Mouse (Mus musculus): Measurements from ENCODE around the gene Thumpd1.
A peak's percentile ranks its signal among the peaks of the same experiment; 100 is the strongest.
"Not testable (repeated sequence)": the region's sequence is repeated elsewhere in the genome, so short reads cannot be mapped to it uniquely, and the experiment has no call there.

Thumpd1 gene

GRCm38 (mm10) chr7:119720253-119720946 lies at the start of gene Thumpd1:
TSS of gene Thumpd1 (minus strand) at chr7:119720798.
- peak; percentile 85 for DNase-seq (ENCODE audit: low read depth, low spot score)

GRCm38 (mm10) chr7:119769895-119770294 lies 49.3 kb upstream of the Thumpd1 start:
- no peak for DNase-seq (ENCODE audit: low read depth, low spot score)

DNA sequence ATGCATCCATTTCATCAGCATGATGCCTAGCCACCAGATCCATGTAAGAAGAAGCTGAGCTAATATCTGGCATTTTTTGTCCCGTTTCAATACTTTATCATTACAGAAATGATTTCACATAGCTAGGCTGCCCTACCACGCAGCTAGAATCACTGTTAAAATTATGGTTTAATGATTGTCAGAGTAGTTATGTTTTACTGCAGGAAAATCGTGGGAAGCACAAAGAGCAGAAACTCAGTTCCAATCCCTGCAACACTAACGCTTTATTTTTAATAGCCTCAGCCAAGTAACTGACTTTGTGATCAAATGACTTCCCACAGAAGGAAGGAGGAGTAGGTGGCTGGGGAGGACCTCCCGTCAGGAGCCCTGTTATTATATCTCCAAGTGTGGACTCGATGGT lies 46.4 kb upstream of the Thumpd1 start:
- DNase-seq (ENCODE audit: low read depth, low spot score): no peak

GRCm38 (mm10) chr7:119764377-119764776 lies 43.8 kb upstream of the Thumpd1 start:
- no peak for DNase-seq (ENCODE audit: low read depth, low spot score)

DNA sequence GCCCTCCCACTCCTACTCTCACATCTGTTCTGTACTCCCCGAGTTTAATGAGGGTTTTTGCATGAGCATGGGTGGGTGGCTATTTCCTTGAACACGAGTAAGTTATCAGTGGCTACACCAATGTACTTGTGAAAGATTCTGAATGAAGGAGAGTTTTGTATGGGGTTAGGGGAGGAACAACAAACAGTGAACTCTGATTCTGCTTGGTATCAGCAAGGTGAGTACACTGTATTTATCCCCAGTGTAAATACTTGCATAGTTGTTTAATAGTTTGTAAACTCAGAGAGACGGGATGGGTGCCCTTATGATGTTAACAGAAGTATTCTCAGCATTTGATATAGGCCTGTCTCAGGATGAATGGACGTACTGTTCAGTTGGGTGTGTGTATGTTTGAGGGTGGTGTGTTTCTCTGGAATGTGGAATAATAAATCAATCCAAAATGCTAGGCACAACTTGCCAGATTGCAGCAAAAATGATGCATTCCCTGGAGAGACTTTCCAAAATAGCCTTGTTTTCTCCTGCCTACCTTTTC lies 41.6 kb upstream of the Thumpd1 start:
- no peak for DNase-seq (ENCODE audit: low read depth, low spot score)

- no peak for DNase-seq (ENCODE audit: low read depth, low spot score)
These were observed 39.9 kb upstream of the Thumpd1 start, which contains the start of gene Acsm3 for GRCm38 (mm10) chr7:119760527-119760951. TSS of gene Acsm3 (plus strand) at chr7:119760923.

- no peak for DNase-seq (ENCODE audit: low read depth, low spot score)
These were observed 33.1 kb upstream of the Thumpd1 start for GRCm38 (mm10) chr7:119753696-119754095.

- DNase-seq (ENCODE audit: low read depth, low spot score): no peak
These were observed 29.3 kb upstream of the Thumpd1 start for GRCm38 (mm10) chr7:119749942-119750341.

GRCm38 (mm10) chr7:119748761-119749160 lies 28.2 kb upstream of the Thumpd1 start:
- DNase-seq (ENCODE audit: low read depth, low spot score): no peak

GRCm38 (mm10) chr7:119745869-119746268 lies 25.3 kb upstream of the Thumpd1 start:
- DNase-seq (ENCODE audit: low read depth, low spot score): no peak

DNA sequence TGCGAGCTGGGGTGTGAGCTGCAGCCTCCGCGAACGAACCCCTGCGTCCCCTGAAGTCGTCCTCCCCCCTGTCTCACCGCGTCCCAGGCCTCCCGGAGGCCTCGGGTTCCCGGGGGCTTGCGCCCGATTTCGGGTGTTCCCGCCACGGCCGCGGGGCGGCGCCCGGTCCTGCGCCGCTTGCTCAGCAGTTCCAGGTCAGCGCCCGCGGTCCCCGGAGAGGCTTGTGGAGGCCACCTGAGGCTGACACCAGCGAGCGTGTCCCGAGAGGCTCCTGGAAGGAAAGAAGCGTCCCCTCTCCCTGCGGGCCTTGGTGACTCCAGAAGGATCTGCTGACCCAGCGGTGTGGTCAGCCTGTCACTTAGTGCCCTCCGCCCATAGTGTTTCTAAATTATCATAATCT lies 23.7 kb upstream of the Thumpd1 start:
- peak; percentile 24 for DNase-seq (ENCODE audit: low read depth, low spot score)

DNA sequence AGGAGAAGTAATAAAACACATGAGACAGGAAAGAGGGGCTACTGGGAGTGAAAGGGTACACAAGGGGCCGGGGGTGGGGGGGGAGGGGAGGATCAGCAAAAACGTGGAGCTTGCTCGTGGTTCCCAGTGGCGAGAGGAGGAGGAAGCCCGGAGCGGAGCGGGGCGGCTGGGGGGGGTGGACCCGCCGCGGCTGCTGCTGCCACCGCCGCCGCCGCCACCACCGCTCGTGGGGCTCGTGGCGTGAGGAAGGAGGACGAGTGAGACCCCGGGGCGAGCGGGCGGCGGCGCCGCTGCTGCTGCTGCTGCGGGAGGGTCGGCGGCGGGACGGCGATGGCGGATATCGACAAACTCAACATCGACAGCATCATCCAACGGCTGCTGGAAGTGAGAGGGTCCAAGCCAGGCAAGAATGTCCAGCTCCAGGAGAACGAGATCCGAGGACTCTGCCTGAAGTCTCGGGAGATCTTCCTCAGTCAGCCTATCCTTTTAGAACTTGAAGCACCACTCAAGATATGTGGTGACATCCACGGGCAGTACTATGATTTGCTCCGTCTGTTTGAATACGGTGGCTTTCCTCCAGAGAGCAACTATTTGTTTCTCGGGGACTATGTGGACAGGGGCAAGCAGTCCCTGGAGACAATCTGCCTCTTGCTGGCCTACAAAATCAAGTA lies 19.3 kb upstream of the Thumpd1 start:
- DNase-seq (ENCODE audit: low read depth, low spot score): not testable (repeated sequence)

- DNase-seq (ENCODE audit: low read depth, low spot score): no peak
These were observed 18.3 kb upstream of the Thumpd1 start for GRCm38 (mm10) chr7:119738877-119739276.

DNA sequence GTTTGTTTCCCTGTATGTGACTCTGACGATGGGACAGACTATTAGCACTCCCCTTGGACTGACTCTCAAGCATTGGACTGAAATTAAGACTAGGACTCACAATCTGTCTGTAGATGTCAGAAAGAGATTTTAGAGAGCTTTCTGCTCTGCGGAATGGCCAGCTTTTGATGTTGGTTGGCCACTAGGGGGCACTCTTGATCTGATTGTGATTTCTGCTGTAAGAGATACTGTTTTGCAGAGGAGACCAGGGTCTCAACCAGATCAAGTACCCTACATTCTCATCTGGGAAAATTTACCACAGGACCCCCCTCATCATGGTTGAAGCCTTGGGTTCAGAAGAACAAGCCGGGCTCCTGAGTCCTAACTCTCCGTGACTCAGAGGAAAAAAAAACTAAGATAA lies 10.7 kb upstream of the Thumpd1 start:
- not testable (repeated sequence) for DNase-seq (ENCODE audit: low read depth, low spot score)

- DNase-seq (ENCODE audit: low read depth, low spot score): no peak
These were observed 7.0 kb upstream of the Thumpd1 start for GRCm38 (mm10) chr7:119727621-119728020.

GRCm38 (mm10) chr7:119720947-119721310 lies 331 bp upstream of the Thumpd1 start:
- DNase-seq (ENCODE audit: low read depth, low spot score): no peak

GRCm38 (mm10) chr7:119714111-119714510 lies 6.5 kb downstream of the Thumpd1 start:
- DNase-seq (ENCODE audit: low read depth, low spot score): no peak

GRCm38 (mm10) chr7:119694926-119695325 lies 25.7 kb downstream of the Thumpd1 start:
- no peak for DNase-seq (ENCODE audit: low read depth, low spot score)

- DNase-seq (ENCODE audit: low read depth, low spot score): no peak
These were observed 28.3 kb downstream of the Thumpd1 start for GRCm38 (mm10) chr7:119692302-119692701.

DNA sequence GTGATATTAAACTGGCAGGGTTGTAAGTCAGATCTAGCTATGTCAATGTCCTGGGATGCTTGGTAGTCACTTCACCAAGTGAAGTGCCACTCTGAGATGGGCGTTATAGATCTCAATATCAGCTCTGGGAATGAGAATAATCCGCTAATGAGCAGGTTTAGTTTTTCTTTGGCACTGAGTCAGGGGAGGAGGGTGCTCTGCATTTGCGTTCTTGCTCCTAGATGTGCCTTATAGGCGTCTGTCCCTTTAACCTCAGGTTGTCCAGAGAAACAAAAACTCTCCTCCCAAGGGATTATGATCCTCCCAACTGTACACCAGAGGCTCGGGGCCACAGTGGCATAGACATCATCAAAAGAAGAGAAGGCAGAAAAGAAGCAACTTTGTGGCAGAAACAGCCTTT lies 30.9 kb downstream of the Thumpd1 start, which contains the start of gene Acsm4:
Gene Acsm4 (plus strand): TSS at position 301 of the 400 bp plus-strand sequence.
- no peak for DNase-seq (ENCODE audit: low read depth, low spot score)

DNA sequence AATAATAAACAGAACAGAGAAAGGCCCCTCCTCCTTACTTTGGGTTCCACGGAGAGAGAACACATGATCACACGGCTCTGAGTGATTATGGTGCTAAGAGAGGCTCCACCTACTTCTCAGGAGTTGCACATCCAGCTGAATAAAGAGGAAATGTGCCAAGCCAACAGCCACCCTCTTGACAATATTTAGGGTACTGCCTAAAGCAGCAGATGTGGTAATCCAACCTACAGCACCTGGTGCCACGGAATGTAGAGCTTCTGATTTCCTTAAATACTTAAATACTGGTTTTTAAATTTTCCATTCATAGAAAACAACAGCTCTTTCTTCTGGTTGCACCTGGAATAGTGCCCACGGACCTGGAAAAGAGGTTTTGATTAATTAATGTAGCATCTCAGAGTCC lies 37.9 kb downstream of the Thumpd1 start:
- DNase-seq (ENCODE audit: low read depth, low spot score): no peak

GRCm38 (mm10) chr7:119680107-119680506 lies 40.5 kb downstream of the Thumpd1 start:
- no peak for DNase-seq (ENCODE audit: low read depth, low spot score)

DNA sequence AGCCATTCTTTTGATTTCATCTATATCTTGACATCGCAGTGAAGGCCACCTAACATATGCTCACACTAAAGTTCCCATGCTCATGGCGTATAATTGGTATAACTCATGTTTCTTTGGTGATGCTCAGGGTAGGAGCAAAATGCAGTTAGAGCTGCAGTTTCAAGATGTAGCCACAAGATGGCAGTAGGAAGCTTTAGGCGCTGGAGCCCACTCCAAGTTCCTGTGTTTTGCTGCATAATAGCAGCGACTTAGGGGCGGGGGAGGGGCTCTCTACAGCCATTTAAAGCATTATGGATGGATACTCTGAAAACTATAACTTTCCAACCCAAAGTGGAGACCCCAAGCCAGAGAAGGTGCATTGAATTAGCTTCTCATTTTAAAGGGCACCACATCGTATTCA lies 47.1 kb downstream of the Thumpd1 start:
- no peak for DNase-seq (ENCODE audit: low read depth, low spot score)

All from WW6 (cell line).